Mouse (Mus musculus): ENCODE measurements around the gene Tatdn2. TPM values are rescaled to one million over a fixed set of nuclear protein-coding genes. Genes with fewer than 3 reads are reported as not detected.
"Not testable (repeated sequence)": the region's sequence is repeated elsewhere in the genome, so short reads cannot be mapped to it uniquely, and the experiment has no call there.

Gene Tatdn2
- polyA plus RNA-seq, 1 experiment from 2014 or later = 0.97 TPM

DNA sequence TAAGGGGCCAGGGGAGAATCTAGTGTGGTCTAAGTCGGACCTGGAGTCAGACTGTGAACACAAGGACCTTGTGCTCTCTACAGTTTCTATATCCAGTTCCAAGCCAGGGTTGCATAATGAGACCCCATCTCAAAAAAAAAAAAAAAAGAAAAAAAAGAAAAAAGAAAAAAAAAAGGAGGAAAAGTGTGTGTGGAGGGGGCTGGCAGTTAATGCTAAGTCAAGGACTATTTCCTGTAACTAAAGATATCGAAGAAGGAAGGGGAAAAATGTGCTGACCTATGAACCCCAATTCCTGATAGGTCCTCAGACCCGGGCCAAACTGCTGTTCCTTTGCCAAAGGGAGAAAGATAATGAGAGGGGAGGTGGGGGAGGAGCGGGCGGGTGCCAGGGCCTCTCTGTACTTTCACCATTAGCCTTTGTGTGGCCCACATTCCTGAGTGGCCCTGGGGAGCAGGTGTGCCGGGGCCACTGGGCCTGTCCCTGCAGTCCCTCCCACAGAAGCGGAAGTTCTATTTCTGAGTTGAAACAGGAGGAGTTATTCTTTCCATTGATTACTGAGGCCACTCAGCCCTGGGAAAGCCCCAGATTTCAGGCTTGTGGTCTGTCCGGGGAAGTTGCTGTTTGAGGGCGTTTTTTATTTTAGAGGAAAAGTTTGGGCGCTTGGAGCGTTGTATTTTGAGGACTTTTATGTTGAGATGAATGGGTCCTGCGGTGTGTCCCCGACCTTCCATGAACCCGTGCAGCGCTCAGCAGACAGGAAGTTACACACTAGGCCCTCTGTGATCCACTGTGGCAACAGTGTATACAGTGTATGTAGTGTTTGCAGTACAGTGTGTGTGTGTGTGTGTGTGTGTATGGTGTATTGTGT is 28.3 kb upstream of the Tatdn2 start:
- Histone ChIP-seq H3K27me3 (ENCODE audit: control insufficient read depth, insufficient read depth, low read length) (no peaks in the 10 kb centered on the region), H3K9me3 (ENCODE audit: control insufficient read depth, low read length) (no peaks in the 10 kb centered on the region), H3K4me3 (ENCODE audit: low read depth, low read length) (no peak overlapping the region), H3K36me3 (ENCODE audit: control insufficient read depth, insufficient read depth, low read length) (no peaks in the 10 kb centered on the region), H3K4me1 (ENCODE audit: control insufficient read depth, insufficient read depth, low read length) (0 out of 2 replicates have a peak, but pooled peaks cover 2% of the 10 kb centered on the region), H3K27ac (ENCODE audit: low read depth, low read length) (no peak overlapping the region), H3K4me2 (ENCODE audit: low read depth) (no peak overlapping the region), H3K9ac (ENCODE audit: low read length) (no peak overlapping the region)
- ATAC-seq (ENCODE audit: insufficient read depth, low FRiP score, low TSS enrichment) = no peak
- peak; percentile 21 for DNase-seq (ENCODE audit: low spot score)
- 47% methylated on average over 15 of the region's 15 CpGs for WGBS

DNA sequence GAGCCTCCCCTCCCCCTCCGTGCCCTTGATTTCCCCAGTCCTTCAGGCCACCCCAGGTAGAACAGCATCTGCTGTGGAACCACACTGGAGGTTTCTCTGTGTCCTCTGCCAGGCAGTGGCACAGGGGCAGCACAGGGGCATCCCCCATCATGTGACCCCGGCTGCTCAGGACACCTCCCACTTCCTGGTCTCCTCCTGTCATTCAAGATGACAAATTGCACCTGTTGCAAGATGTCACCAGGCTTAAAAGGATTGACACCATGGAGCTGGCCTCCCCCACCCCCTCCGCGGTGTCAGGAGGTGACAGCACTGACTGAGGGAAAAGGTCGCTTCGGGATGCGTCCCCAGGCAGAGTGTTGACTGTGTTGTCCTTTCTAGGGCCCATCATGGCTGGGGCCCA is 27.0 kb upstream of the Tatdn2 start:
- no peak overlapping the region for H3K4me3 ChIP-seq (ENCODE audit: low read depth, low read length)
- H3K36me3 ChIP-seq (ENCODE audit: control insufficient read depth, insufficient read depth, low read length) = no peaks in the 10 kb centered on the region
- ATAC-seq (ENCODE audit: insufficient read depth, low FRiP score, low TSS enrichment) = no peak
- no peaks in the 10 kb centered on the region for H3K27me3 ChIP-seq (ENCODE audit: control insufficient read depth, insufficient read depth, low read length)
- no peak overlapping the region for H3K4me2 ChIP-seq (ENCODE audit: low read depth)
- no peaks in the 10 kb centered on the region for H3K9me3 ChIP-seq (ENCODE audit: control insufficient read depth, low read length)
- no peak overlapping the region for H3K9ac ChIP-seq (ENCODE audit: low read length)
- no peak overlapping the region for H3K27ac ChIP-seq (ENCODE audit: low read depth, low read length)
- WGBS = 68% methylated on average over 7 of the region's 7 CpGs
- DNase-seq (ENCODE audit: low spot score) = no peak
- 0 out of 2 replicates have a peak, but pooled peaks cover 2% of the 10 kb centered on the region for H3K4me1 ChIP-seq (ENCODE audit: control insufficient read depth, insufficient read depth, low read length)

DNA sequence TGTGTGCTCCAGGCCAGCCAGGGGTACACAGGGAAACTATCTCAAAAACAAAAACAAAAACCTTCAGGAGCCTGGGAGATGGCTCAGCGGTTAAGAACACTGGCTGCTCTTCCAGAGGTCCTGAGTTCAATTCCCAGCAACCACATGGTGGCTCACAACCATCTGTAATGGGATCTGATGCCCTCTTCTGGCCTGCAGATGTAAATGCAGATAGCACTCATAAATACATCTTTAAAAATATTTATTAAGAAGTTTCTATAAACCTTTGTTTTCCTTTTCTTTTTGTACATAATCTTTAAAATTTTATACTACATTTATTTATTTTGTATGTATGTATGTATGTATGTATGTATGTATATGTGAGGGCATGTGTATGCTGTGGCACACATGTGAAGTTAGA is 24.8 kb upstream of the Tatdn2 start:
- not testable (repeated sequence) for ATAC-seq (ENCODE audit: insufficient read depth, low FRiP score, low TSS enrichment); H3K9ac ChIP-seq (ENCODE audit: low read length); H3K27me3 ChIP-seq (ENCODE audit: control insufficient read depth, insufficient read depth, low read length); DNase-seq (ENCODE audit: low spot score); H3K4me3 ChIP-seq (ENCODE audit: low read depth, low read length); H3K27ac ChIP-seq (ENCODE audit: low read depth, low read length); H3K9me3 ChIP-seq (ENCODE audit: control insufficient read depth, low read length); H3K36me3 ChIP-seq (ENCODE audit: control insufficient read depth, insufficient read depth, low read length); H3K4me1 ChIP-seq (ENCODE audit: control insufficient read depth, insufficient read depth, low read length); H3K4me2 ChIP-seq (ENCODE audit: low read depth)
- WGBS = 100% methylated on average over 1 of the region's 1 CpGs

- DNase-seq (ENCODE audit: low spot score) = no peak
- Histone ChIP-seq H3K9ac (ENCODE audit: low read length) (no peak overlapping the region), H3K9me3 (ENCODE audit: control insufficient read depth, low read length) (no peaks in the 10 kb centered on the region), H3K36me3 (ENCODE audit: control insufficient read depth, insufficient read depth, low read length) (no peaks in the 10 kb centered on the region), H3K27me3 (ENCODE audit: control insufficient read depth, insufficient read depth, low read length) (no peaks in the 10 kb centered on the region), H3K4me1 (ENCODE audit: control insufficient read depth, insufficient read depth, low read length) (0 out of 2 replicates have a peak, but pooled peaks cover 2% of the 10 kb centered on the region), H3K27ac (ENCODE audit: low read depth, low read length) (no peak overlapping the region), H3K4me3 (ENCODE audit: low read depth, low read length) (no peak overlapping the region), H3K4me2 (ENCODE audit: low read depth) (no peak overlapping the region)
- 76% methylated on average over 6 of the region's 6 CpGs for WGBS
- no peak for ATAC-seq (ENCODE audit: insufficient read depth, low FRiP score, low TSS enrichment)
These were observed 23.9 kb upstream of the Tatdn2 start for GRCm38 (mm10) chr6:113672989-113673388.

DNA sequence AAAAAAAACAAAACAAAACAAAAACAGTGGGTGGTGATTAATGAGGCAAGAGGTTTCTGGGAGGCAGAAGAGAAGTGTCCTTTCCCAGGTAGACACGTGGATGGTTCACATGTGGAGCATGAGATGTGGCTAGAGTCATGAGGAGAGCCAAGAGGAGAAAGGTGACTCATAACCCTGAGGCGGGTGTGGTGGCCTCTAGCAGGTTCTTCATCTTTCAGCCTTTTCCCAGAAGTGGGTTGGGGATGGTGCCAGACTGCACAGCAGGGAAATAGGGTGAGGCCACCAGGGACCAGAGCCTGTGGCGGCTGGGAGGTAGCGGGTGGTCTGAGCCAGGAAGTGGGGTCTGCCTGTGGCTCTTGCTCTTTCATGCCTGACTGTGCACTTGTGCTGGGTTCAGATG is 21.6 kb upstream of the Tatdn2 start:
- Histone ChIP-seq H3K36me3 (ENCODE audit: control insufficient read depth, insufficient read depth, low read length) (no peaks in the 10 kb centered on the region), H3K4me2 (ENCODE audit: low read depth) (no peak overlapping the region), H3K9me3 (ENCODE audit: control insufficient read depth, low read length) (no peaks in the 10 kb centered on the region), H3K9ac (ENCODE audit: low read length) (no peak overlapping the region), H3K4me3 (ENCODE audit: low read depth, low read length) (no peak overlapping the region), H3K27me3 (ENCODE audit: control insufficient read depth, insufficient read depth, low read length) (no peaks in the 10 kb centered on the region), H3K4me1 (ENCODE audit: control insufficient read depth, insufficient read depth, low read length) (no peaks in the 10 kb centered on the region), H3K27ac (ENCODE audit: low read depth, low read length) (no peak overlapping the region)
- 87% methylated on average over 4 of the region's 4 CpGs for WGBS
- ATAC-seq (ENCODE audit: insufficient read depth, low FRiP score, low TSS enrichment) = no peak
- no peak for DNase-seq (ENCODE audit: low spot score)

- Histone ChIP-seq H3K4me2 (ENCODE audit: low read depth) (no peak overlapping the region), H3K9ac (ENCODE audit: low read length) (no peak overlapping the region), H3K27ac (ENCODE audit: low read depth, low read length) (no peak overlapping the region), H3K36me3 (ENCODE audit: control insufficient read depth, insufficient read depth, low read length) (no peaks in the 10 kb centered on the region), H3K4me1 (ENCODE audit: control insufficient read depth, insufficient read depth, low read length) (no peaks in the 10 kb centered on the region), H3K27me3 (ENCODE audit: control insufficient read depth, insufficient read depth, low read length) (no peaks in the 10 kb centered on the region), H3K4me3 (ENCODE audit: low read depth, low read length) (no peak overlapping the region), H3K9me3 (ENCODE audit: control insufficient read depth, low read length) (no peaks in the 10 kb centered on the region)
- 92% methylated on average over 9 of the region's 9 CpGs for WGBS
- ATAC-seq (ENCODE audit: insufficient read depth, low FRiP score, low TSS enrichment) (no peak), DNase-seq (ENCODE audit: low spot score) (no peak)
These were observed 20.9 kb upstream of the Tatdn2 start for GRCm38 (mm10) chr6:113675991-113676390.

DNA sequence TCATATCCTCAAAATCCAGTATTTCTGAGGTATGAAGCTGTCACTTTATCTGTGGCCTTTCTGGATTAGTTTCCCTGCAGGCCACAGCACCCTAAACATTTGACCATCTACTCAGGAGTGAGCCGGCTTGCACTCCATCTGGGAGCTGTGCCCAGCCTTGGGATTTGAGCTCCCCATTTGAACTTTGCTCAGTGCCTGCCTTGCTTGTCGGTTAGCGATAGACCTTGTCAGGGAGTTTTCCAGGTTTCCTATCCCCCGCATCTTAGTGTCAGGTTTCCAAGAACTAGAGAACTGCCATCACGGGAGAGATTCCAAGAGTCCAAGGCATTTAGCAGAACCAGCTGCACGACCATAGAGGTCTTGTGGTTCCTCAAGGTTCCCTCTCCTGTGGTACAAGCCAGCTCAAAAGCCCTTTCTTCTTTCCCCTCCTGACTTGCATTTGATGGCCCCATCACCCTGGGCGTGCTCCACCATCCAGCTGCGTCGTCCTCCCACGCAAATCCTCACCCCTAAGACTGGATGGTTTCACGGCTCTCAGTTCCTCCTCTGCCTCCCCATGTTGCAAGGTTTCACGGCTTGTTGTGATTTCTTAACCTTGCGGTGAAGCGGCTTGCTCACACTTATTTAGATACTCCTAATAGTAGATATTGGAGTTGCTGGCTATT is 19.6 kb upstream of the Tatdn2 start:
- no peaks in the 10 kb centered on the region for H3K36me3 ChIP-seq (ENCODE audit: control insufficient read depth, insufficient read depth, low read length)
- WGBS = 70% methylated on average over 14 of the region's 14 CpGs
- no peak overlapping the region for H3K27ac ChIP-seq (ENCODE audit: low read depth, low read length)
- H3K4me2 ChIP-seq (ENCODE audit: low read depth) = no peak overlapping the region
- DNase-seq (ENCODE audit: low spot score) (no peak), ATAC-seq (ENCODE audit: insufficient read depth, low FRiP score, low TSS enrichment) (no peak)
- no peaks in the 10 kb centered on the region for H3K27me3 ChIP-seq (ENCODE audit: control insufficient read depth, insufficient read depth, low read length)
- H3K9me3 ChIP-seq (ENCODE audit: control insufficient read depth, low read length) = no peaks in the 10 kb centered on the region
- H3K4me3 ChIP-seq (ENCODE audit: low read depth, low read length) = no peak overlapping the region
- H3K4me1 ChIP-seq (ENCODE audit: control insufficient read depth, insufficient read depth, low read length) = no peaks in the 10 kb centered on the region
- no peak overlapping the region for H3K9ac ChIP-seq (ENCODE audit: low read length)

GRCm38 (mm10) chr6:113678246-113679012 is 18.4 kb upstream of the Tatdn2 start:
- WGBS = 78% methylated on average over 14 of the region's 14 CpGs

More at GRCm38 (mm10) chr6:113678246-113679012, 18.4 kb upstream of the Tatdn2 start:
- Histone ChIP-seq H3K27ac (ENCODE audit: low read depth, low read length) (no peak overlapping the region), H3K36me3 (ENCODE audit: control insufficient read depth, insufficient read depth, low read length) (no peaks in the 10 kb centered on the region), H3K4me1 (ENCODE audit: control insufficient read depth, insufficient read depth, low read length) (no peaks in the 10 kb centered on the region), H3K4me3 (ENCODE audit: low read depth, low read length) (no peak overlapping the region), H3K27me3 (ENCODE audit: control insufficient read depth, insufficient read depth, low read length) (no peaks in the 10 kb centered on the region), H3K9me3 (ENCODE audit: control insufficient read depth, low read length) (no peaks in the 10 kb centered on the region), H3K4me2 (ENCODE audit: low read depth) (no peak overlapping the region), H3K9ac (ENCODE audit: low read length) (no peak overlapping the region)
- ATAC-seq (ENCODE audit: insufficient read depth, low FRiP score, low TSS enrichment) (no peak), DNase-seq (ENCODE audit: low spot score) (no peak)

Data from neural tube, embryonic 11.5 days (tissue).